Mouse (Mus musculus): ENCODE results near the gene Wasf1. TPM values are rescaled to one million over a fixed set of nuclear protein-coding genes. Genes with fewer than 3 reads are reported as not detected.

The Wasf1 gene
- polyA plus RNA-seq, 1 experiment from 2014 or later = 13.0 TPM

DNA sequence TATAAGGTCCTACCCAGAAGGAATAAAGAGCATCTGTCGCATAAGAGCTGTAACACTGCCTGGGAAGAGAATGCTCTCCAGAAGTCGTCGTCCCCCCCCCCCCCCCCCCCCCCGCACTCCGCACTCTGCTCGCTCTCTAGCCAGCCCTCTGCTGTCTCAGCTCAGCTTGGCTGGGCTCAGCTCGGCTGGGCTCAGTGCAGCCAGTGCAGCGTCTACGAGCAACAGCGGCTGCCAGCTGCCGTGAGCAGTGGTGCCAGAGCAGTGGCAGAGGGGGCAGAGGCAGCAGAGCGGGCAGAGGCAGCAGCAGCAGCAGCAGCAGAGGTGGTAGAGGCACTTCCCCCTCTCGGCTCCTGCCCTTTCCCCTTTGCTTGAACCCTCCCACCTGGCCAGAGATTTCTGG, 102.1 kb downstream of the Wasf1 start:
- Histone ChIP-seq H3K27ac (no peak overlapping the region), H3K4me2 (no peak overlapping the region), H3K9ac (no peak overlapping the region), H3K9me3 (no peaks in the 10 kb centered on the region), H3K36me3 (no peaks in the 10 kb centered on the region), H3K27me3 (replicated peaks) (no peaks in the 10 kb centered on the region), H3K4me1 (0 out of 2 replicates have a peak, but pooled peaks cover 2% of the 10 kb centered on the region), H3K4me3 (replicated peaks) (no peak overlapping the region)
- 18% methylated on average over 8 of the region's 13 CpGs for WGBS
- no peak for ATAC-seq (ENCODE audit: insufficient read depth, low FRiP score, low read depth)

Other genes with a start within 250 kb of the Wasf1 start
- gene Mettl24, start 200.2 kb upstream of the Wasf1 start, polyA plus RNA-seq (2015; fragmentation: Nextera tagmentation; extraction: Ambion mirVana) = 3.3 and 3.4 TPM in 2 replicates
- gene Cdc40, start 164 bp upstream of the Wasf1 start, polyA plus RNA-seq (2015; fragmentation: Nextera tagmentation; extraction: Ambion mirVana) = 28.2 and 29.2 TPM in 2 replicates
- not detected in 2 replicates for gene Gpr6, start 188.8 kb downstream of the Wasf1 start, polyA plus RNA-seq (2015; fragmentation: Nextera tagmentation; extraction: Ambion mirVana)

All from stomach, embryonic 15.5 days (tissue).